Mouse (Mus musculus) brain, embryonic 14.5 days (tissue): ENCODE results near the gene Lin37.

Source experiments
- CTCF ChIP-seq: fragments of 200-500 bp; IDR thresholded peaks from 2 replicates; pipeline ENCODE4 v1.5.1; 2012; ENCODE audit warnings: inconsistent platforms, mild to moderate bottlenecking, moderate library complexity, borderline replicate concordance; ENCODE audit not compliant: insufficient read depth, insufficient read length; ENCODE audit errors: extremely low read depth
- POLR2A ChIP-seq: fragments of 200-500 bp; IDR thresholded peaks from 2 replicates; pipeline ENCODE4 v1.6.1; 2012; ENCODE audit warnings: mild to moderate bottlenecking, inconsistent platforms, borderline replicate concordance; ENCODE audit not compliant: poor library complexity, insufficient read depth, insufficient read length, severe bottlenecking; ENCODE audit errors: extremely low read depth

DNA sequence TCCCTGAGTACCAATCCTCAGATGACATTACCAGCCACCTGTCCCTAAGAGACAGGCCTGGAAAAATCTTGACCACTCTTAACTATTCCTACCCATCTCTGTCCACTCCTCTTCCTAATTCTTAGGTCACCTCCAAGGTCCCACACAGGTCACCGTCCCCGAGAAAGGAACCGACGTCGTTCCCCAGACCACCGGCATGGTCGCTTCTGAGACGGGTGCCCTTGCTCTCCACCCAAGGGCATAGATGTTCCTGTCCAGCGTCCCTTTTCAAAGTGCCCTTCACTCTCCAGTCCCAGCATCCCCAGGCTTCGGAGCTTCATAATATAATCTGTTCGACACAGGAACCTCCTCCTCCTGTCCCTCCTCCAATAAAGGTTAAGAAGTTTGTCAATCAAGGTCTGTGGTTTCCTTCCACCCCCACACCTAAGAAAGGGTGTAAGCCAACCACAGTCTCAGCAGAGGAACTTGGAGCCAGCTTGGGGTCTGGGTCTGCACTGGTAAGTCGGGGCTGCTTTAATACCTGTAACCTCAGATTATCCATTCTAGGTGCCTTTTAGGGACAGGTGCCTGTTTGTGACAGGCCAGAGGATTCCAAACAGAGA is 5.4 kb upstream of the Lin37 start, which contains the start of gene Igflr1:
- no peak for TF ChIP-seq POLR2A
- TF ChIP-seq CTCF = no peak
